Mouse (Mus musculus): ENCODE results near the gene Cmip.

Cmip gene

DNA sequence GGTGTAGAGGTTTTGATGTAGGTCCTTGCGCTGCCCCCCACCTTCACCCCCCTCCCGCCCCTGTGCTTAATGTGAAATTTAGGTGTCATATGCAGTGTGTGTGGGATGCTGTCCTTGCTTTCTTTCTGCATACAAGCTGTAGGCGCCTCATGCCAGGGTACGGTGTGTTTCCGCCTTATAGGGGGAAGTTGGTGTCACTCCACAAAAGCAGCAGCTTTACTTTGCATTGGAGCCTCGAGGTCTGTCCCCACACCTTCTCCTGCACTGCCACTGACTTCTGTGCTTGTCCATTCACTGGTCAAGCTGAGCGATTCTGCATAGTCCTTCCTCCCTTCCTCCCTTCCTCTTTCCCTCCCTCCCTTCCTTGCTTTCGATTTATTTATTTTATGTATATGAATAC, 250.8 kb downstream of the Cmip start:
- no peak for DNase-seq (ENCODE audit: low spot score)
